Mouse (Mus musculus): ENCODE measurements at regions not wholly inside any gene's neighbourhood (a gene's known extent, or its start where the extent isn't known, plus 50 kb on each side); places are given as distances from the start of the nearest gene placed in this dataset.

DNA sequence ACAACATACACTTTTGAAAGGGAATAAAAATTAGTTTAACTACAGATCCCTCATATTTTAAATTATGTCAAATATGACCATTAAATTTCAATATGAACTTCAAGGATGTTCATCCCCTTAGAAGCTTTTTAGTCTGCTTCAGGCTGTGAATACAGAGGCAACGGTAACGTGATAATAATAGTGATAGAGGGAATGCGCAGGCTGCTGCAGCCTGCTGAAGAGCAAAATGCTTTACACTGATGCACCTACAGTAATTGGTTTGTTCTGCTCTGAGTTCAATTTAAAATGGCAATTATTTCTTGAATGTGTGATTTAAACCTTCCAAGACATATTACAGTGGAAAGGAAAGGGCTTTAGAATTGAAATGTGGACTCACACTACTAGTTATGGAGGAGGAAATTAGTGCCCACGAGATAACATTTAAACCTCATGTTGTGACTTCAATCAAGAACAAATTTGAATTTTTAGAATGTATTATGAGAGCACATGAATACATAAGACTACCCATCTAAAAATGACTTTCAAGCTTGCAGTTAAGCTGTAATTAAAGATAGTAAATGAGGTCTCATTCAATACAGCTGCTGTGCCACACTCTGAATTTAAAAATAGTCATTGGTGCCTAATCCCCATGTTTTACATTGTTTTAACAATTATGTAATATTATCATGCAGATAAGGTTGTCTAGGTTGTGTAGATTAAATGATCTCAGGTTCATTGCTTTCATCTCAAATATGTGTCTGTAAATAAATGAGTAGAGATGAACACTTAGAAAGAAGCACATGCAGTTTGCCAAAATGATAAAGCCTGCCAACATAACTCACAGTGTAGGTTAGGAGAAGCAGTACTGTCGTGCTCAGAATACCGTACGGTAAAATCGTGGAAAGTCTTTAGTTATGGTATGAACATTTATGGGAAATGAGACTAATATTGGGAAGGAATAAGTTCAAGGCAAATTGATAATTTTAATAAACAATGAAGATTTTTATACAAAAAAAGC is 910.8 kb downstream of the Grik2 start:
- Histone ChIP-seq H3K36me3 (no peaks in the 10 kb centered on the region), H3K27me3 (no peaks in the 10 kb centered on the region), H3K4me1 (no peaks in the 10 kb centered on the region), H3K27ac (replicated peaks) (no peak overlapping the region), H3K4me3 (no peak overlapping the region), H3K9me3 (no peaks in the 10 kb centered on the region), H3K9ac (replicated peaks) (no peak overlapping the region), H3K4me2 (replicated peaks) (no peak overlapping the region)
- WGBS = 73% methylated on average over 8 of the region's 8 CpGs
- 0 out of 2 replicates have a peak, but pooled peaks have one; percentile 34 for ATAC-seq (ENCODE audit: low FRiP score, low read depth)

DNA sequence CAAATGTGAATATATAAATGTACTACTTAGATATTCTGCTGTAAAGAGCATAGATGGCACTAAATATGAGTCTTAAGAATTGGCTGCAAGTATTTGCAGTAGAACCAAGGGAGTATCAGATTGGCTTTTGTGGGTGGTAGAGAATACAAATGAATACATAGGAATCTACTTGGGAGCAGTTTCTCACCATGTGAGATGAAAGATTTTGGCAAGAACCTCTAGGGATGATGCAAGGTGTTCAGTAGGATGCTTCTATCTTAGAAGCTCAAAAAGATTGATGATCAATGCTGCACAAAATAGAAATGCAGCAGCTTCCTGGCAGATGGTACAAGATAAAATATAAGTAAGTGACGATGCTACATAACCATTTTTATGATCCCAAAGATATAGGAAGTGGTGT is 915.6 kb downstream of the Grik2 start:
- Histone ChIP-seq H3K4me3 (no peak overlapping the region), H3K27ac (replicated peaks) (no peak overlapping the region), H3K9ac (replicated peaks) (no peak overlapping the region), H3K4me1 (no peaks in the 10 kb centered on the region), H3K36me3 (no peaks in the 10 kb centered on the region), H3K9me3 (no peaks in the 10 kb centered on the region), H3K4me2 (replicated peaks) (no peak overlapping the region), H3K27me3 (no peaks in the 10 kb centered on the region)
- 91% methylated on average over 1 of the region's 1 CpGs for WGBS
- no peak for ATAC-seq (ENCODE audit: low FRiP score, low read depth)
